Mouse (Mus musculus) layer of hippocampus, postnatal 14 days (tissue): ENCODE data around the gene Hdac9. TPM values are rescaled to one million over a fixed set of nuclear protein-coding genes. Genes with fewer than 3 reads are reported as not detected.

Source experiments
- DNase-seq, 2 experiments: peaks; one replicate each; pipeline ENCODE4 v3.0.0; 2021 to 2022; ENCODE audit warnings: low spot score in 2 of 2, mixed read lengths in 1 of 2
- total RNA-seq, 2 experiments: library from RNA; stranded (reverse); gene quantifications; 2 replicates each; pipeline ENCODE4 v1.2.3; 2021

Hdac9 gene
- total RNA-seq, 2 experiments from 2014 or later = 46.5 to 48.3 TPM

DNA sequence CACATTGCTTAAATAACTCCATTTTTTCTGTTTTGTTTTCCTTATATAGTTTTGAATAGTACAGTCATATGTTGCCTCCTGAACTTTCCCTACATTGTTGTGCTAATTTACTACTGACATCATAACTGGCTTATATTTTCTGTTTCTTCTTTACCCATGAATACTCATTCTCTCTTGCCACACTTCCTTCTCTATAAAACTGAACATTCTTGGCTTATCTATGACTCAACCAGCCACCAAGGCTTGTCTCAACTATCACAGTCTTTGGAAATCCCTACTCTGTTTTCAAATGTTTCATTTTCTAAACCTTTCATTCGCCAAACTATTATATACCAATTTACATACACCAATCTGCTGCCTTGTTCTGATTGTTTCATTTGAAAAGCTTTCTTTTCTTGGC lies 108.7 kb downstream of the Hdac9 start:
- DNase-seq = no peak

DNA sequence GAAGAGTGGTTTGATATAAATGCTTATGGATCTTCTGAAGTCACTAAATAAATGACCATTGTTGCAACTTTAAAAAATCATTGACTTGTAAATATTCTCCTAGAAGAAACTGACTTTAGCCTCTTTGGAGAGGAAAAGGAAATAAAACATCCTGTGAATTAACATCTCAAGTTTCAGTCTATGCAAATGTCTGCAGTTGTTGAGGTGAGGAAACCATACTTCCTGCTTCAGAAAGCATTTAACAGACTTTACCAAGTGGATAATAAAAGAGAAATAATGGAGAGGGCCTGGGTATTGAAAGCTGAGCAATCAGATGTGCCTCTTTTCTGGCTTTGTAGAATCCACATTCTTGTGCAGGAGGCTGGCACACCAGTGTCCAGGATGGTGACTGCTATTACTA lies 110.4 kb downstream of the Hdac9 start:
- DNase-seq = no peak

DNA sequence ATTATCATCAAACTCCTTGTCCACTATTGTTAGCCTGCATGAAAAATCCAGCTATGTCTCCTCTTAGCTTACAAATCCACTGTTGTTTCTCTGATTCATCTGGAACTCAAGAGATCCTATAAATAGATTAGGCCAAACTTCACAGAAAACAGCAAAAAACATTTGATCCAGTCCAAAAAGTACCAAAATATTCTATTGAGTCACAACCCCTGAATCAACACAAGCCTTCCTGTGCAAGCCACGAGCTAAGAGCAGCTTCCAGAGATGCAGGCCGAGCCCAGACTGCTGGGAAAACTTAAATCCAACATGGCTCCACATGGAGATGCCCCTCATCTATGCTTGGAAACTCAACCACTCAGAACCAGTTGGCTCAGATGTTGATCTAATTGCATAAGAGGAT lies 113.2 kb downstream of the Hdac9 start:
- DNase-seq = no peak

DNA sequence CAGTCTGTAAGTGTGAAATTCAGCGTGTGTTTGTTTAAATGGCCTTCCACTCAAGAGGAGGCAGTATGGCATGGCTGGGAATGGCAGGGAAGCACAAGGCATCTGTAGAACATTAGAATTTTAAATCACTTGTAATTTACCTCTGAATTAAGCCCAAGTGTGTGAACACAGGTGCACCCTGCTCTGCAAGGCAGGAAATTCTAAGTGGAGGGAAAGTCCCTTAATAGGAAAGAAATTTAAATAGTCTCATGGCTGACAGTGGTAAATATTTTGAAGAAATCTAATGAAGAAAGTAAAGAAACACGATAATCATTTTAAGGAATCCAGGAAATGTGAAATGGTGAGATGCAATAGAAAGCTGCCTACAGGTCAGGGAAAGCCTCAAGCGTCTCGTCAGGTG lies 114.6 kb downstream of the Hdac9 start:
- no peak for DNase-seq

DNA sequence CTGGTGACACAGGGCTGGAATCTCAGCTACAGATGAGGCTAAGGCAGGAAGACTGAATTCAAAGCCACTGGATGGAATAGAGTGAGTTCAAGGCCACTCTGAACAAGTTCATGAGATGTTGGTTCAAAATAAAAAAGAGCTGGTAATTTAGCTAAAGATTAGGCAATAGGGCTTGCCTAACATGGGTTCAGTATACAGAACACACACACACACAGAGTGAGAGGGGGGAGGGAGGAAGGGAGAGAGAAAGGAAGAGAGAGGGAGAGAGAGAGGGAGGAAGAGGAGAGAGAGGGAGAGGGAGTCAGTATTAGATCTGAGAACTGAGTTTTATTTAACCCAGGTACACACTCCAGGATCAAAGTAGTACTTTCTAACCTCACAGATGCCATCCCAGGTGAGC lies 115.1 kb downstream of the Hdac9 start:
- no peak for DNase-seq

DNA sequence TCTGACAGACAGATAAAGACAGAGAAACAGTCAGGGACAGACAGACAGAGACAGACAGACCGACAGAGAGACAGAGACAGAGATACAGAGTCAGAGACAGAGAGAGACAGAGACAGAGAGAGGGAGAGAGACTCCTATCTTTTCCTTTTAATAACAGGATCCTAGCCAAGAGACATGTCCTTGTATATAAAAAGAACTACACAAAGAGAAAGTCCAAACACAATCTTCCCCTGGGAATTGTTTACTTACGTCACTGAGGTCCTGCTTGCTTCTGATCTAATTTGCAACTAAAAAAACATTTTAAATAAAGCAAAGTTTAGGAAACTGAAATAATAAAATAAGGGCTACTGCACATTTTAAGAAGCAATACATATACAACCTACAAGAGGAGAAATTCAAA lies 119.5 kb downstream of the Hdac9 start:
- DNase-seq = no peak

DNA sequence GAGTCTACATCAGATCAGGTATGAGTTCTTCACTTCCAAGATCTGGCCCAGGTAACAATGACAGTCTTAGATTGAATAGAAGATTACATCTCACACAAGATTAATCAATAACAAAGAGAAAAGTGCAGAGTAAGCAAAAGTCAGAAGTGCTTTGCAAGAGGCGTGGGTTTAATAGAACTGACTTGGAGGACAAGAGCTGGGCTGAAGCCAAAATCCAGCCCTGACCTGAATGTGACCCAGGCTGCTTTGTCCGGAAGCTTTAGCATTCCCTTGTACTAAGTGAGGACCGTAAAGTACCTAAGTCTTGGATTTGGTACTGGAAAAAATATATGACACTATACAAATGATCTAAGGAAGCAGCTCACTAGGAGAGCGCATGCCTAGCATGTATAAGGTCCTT lies 121.4 kb downstream of the Hdac9 start:
- no peak for DNase-seq

DNA sequence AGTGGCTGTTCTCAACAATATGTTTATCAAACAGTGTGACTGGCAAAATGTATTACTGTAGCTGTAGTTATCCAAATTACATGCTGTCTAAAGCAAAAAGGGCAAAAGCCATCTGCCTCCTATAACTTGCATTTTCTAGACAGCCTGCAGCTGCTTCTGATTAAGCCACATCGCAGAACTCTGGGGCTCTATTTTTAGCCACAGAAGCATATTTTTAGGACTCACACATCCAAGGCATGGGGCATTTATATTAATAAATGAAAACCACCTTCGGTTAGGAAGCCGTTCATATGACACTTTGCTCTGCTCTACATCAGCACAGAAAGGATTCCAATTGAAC lies 124.8 kb downstream of the Hdac9 start:
- DNase-seq = peak in 1 of 2 experiments; percentile 25

DNA sequence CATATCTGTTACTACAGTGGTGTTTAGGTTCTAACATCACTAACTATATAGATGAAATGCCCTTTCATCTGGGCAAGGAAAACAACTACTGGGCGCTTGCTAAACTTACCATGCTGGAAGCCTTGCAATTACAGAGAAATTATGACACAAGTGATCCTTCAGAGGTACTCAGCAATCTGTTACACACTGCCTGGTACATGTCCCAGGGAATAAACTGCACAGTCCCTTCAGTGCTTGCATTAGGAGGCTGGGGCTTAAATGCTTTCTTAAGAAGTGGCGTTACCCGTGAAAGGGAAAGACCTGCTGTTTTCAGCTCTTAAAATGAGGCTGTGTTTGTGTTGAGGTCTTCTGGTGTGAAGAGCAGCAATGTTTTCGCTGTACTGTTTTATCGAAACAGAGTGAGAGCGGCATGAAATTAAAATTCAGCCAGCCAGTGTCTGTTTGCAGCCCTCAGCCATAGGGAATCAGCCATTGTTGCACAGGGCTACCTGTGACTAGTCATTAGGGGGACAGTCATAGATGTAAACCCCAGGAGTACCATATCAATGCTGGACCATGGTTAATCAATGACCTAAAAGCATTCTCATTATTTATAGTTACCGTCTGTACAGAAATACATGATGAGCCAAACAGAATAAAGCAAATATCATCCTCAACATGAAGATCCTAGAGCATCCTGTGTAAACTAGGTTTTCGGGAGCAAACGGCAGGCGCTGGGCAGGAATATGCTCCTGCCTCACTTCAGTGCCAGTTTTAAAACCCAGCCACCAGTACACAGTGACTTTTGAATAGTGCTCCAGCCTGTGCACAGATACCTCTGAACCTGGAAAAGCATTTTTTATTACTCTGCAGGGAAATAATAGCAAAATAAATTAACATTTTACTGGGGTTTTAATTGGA lies 125.4 kb downstream of the Hdac9 start:
- no peak for DNase-seq

DNA sequence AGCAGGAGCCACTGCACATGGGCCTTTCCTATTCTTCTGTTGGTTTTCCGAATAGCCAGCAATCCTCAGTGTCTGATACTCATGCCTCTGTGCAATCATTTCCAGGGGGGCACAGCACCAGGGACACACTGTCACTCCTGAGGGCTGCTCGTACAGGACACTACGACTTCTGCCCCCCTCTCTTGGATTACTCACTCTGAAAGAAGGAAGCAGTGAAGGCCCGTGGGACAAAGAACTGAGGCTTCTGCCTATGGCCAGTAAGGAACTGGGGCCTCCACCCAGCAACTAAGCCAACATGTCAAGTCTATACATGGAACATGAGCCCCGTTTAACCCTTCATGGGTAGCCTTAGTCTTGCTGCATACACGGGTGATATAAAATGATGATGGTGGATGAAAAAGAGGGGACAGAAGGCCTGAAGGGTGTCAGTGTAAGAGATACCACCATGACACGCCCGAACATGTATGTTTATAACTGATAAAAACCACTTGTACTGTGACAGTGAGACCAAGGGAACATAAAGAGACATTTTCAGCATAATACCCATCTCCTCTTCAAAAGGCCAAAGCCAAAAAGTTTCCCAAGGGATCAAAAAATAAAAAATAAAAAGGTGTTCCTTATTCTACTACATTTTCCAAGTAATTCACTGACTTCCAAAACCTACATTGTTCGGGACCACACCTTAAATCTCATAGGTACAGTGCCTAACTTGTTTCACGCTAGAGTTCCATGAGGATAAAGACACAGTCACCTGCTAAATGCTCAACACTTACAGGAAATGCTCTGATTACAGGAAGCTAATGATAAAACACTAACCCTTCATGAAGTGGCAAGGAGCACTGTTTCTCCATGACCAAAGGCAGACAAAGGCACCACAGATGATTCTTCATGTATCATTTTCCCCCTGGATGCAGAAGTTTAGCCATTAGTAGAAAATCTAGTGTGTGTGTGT lies 127.6 kb downstream of the Hdac9 start:
- DNase-seq = no peak

DNA sequence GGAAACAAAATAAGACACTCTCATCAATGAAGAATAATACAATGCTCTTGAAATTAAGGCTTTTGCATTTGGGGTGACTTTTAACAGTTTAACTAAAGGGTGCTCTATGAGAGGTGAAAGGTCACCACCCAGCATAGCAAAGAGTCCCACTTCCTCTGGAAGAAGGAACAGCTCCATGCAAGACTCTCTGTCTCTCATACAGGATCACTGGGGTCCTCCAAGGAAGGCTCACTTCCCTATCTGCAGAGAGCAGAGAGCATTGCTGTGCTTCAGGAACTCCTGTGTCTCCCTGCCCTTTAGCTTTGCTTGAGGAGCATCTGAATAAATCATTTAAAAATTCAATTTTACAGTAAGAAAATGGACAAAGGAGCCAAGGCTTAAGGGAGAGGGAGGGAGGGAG lies 129.5 kb downstream of the Hdac9 start:
- DNase-seq = no peak

DNA sequence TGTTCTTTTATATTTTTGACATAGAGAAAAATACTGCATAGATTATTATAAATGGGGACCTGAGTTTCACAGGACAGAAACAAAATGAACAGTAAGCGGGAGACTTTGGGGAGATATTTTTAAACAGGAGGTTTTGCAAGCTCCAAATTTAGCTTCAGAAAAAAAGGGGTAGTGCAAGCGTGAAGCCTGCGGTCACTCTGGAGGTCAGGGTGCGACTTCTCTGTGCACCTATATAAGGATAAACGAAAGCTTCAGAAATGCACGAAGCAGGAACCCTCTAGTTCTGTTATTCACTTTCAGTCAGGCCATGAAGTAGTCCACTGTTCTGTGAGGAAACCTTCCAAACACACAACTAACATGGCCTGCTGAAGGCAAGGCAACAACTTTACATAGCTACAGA lies 133.3 kb downstream of the Hdac9 start:
- DNase-seq = no peak

DNA sequence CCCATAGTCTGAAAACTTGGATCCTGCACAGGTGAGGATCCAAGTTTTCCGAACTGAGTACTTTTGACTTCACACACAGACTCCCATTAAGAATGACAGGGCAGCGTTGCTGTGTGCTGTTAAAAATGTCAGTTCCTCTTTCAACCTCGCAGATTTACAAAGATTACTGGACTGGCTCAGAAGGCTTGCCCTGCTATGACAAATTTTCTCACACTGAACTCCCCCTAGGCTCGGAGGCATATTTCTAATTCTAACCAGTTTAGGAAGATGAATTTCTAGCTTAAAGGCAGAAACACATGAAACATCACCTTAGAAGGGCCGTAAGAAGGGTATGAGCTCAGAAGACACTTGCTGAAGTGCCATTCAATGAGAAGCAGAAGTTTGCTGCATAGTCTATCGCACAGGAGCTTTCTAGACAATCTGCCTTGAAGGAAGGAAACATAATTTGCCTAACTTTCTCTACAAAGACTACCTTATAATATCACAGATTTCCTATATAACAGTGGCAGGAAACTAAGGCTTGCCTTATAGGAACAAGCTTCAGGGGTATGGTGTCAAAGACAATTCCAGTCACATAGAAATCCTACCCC lies 137.4 kb downstream of the Hdac9 start:
- DNase-seq = no peak

DNA sequence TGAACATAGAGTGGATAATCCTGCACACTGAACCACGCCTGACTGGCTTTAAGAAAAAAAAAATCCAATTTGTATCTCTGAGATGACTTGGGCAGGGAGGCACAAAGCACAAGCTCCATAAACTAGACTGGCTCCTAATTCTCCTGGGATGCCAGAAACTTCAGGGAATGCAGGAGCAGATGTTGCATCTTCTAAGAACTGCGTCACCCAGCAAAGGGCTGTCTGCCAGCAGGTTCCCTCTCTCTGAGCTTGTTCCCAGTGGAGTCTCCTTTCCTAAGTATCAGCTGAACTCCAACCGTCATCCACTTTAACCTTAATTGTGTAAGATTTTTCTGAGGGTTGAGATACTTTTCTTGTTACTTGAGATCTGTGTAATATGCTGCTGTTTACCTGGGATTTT lies 140.7 kb downstream of the Hdac9 start:
- DNase-seq = no peak

DNA sequence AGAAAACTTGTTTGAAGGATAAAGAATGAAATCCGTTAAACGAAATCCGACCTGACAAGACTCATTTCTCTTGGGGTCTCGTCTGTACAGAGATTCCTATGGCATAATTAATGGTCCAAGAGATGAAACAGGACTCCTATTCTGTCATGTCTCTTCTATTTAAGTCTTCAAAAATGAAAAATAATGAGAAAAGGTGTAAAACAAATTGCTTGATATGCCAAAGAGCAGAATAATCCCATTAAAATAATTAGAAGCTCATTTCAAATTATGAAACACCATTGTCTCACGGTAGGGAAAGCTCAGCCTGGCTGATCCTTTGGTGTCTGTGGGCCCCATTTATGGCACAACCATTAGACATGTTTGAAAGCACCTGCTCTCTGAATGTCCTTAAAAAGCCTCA lies 142.8 kb downstream of the Hdac9 start:
- DNase-seq = no peak

DNA sequence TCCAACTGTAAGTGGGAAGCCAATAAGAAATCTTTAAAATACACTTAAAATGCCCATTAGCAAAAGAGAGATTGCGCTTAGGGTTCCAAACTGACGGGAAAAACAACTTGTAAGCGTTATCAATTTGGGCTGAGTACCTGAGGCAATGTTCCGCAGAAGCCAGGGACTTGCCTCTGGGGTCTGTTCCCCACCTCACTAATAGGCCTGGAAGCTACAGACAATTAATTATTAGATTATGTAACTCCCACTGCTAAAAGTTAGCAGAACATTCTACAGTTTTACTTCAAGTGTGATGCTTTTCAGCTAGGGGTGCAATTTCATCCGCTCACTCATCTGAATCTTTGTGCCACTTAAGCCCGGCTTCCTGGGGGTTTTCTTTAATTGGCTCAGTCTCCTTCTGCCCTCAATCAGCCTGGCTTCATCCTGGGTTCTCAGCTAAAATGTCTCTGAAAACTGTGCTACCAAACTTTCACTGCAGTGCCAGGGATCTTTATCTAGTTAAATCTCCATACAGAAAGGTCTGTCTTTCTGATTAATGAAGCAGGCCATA lies 149.6 kb downstream of the Hdac9 start:
- DNase-seq = no peak

DNA sequence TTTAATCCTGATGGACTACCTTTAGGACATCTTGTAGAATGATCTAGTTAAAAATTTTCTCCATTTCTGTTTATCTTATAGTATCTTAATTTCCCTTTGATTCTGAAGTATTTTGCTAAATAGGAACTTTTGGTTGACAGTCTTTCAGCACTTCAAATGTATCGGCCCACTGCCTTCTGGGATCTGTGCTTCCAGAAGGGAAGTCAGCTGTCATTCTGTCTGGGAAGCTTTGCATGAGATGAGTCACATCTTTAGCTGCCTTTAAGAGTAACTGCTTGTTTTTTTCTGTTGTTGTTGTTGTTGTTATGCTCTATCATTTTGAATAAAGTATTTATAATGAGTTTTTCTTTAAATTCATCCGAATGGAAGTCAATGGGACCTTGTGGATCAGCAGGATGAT lies 169.6 kb downstream of the Hdac9 start:
- peak in 1 of 2 experiments; percentile 77 for DNase-seq

DNA sequence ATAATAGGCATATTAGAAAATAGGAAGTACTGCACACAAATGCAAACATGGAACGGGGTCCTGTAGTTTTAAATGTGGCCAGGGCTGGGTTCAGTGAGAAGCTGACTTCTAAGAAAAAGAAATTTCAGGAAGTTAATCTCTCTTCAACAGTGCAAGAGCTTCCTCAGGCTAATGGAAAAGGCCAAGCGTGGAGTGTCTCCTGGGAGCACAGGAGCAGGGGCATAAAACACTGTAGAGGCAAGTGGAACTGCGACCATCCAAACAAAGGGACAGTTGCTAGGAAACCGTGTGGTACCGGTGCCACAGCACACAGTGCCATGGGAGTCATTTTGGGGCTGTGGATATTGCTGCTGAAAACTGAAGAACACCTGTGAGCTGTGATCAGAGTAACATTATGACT lies 191.7 kb downstream of the Hdac9 start:
- no peak for DNase-seq

DNA sequence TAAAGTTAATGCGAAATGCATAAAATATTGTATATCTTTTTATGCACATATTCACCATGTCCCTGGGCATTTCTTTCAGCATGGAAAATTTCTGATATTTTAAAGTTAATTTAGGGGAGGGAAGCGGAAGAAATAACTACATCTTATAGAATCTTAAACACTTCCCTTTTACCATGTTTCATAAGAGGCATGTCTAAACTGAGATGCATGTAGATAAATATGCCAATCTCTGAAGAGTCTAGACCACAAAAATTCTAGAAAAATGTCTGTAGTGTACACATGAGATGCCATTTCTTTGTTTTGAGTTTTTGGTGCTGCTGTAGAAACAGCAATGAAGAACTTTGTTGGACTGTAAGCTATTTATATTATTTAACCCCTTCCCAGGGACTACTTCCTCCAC lies 192.6 kb downstream of the Hdac9 start:
- DNase-seq = no peak

DNA sequence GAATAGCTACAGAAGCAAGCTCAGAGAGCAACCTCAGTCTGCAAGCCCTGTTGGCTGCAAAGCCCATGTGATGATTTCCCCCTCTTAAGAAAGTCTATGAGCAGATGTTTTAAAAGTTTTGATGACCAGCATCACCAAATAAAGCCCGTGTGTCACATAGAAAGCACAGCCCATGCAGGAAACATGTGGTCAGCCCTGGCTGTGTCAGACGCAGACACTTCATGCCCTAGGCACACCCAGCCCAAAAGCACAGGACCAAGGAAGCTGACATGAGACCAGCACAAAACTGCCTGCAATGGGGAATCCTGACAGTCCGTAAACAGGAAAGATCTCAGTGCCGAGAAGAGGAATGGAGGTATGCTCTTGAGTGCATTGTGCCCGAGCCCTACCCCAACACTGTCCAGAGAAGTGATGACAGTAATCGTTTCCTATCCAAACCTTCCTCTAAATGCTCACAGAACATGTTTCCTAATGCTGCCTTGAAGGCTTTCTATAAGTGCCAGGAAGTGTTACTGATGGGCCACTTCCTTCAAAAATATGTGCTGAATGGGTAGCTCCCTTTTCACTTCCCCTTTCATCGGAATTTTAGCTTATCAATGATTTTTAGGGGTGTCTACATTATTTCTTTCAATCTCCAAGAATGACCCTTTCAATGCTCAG lies 193.9 kb downstream of the Hdac9 start:
- no peak for DNase-seq

DNA sequence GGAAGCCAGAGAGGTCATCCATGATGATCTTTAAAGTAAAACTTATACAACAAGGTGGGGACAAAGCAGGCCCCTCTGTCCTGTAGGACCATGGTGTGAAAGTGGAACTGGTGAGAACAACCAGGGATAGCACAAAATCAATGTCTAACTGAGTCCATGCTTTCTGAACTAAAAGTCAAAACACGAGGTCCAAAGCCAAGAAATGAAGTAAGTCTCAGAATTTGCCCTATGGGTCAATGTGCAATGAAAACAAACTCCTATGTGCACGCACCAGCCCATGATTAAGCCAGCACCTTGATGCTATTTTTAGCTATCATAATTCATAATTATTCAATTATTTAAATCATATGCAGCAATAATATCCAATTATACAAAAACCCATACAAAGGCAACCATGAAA lies 196.0 kb downstream of the Hdac9 start:
- no peak for DNase-seq
